Mouse (Mus musculus): ENCODE measurements around the gene Cnot10.

- peak; percentile 60; the same call in 1 of the 2 replicates for TF ChIP-seq POLR2A (IDR thresholded peaks at IDR 0.05; ENCODE audit: extremely low read depth, insufficient read depth, low read length)
- TF ChIP-seq CTCF (IDR thresholded peaks at IDR 0.05; ENCODE audit: low read depth, low read length) = no peak
These were observed at the start of gene Cnot10 for GRCm38 (mm10) chr9:114639839-114640646.
